Mouse (Mus musculus) granulocyte monocyte progenitor cell, adult 5-6 weeks (primary cell): Measurements from ENCODE around the gene Cxcr4. TPM values are rescaled to one million over a fixed set of nuclear protein-coding genes. Genes with fewer than 3 reads are reported as not detected.

ENCODE experiments used
- total RNA-seq, 2 experiments: library from RNA; stranded (forward) in 1 of 2; stranded (reverse) in 1 of 2; fragments of 200-712, 200-1000 nt in 1 of 2; fragments of >200 nt in 1 of 2; fragmentation: Nextera tagmentation in 1 of 2; gene quantifications; 2 replicates each; pipeline ENCODE4 v1.2.3; 2014 to 2017

Gene Cxcr4
- total RNA-seq, 2 experiments from 2014 or later, result 151 to 178 TPM

Other genes with a start within 250 kb of the Cxcr4 start
- gene Mcm6, start 232.6 kb downstream of the Cxcr4 start, total RNA-seq (2014; fragmentation: Nextera tagmentation), result 378 and 386 TPM in 2 replicates
- 431 and 449 TPM in 2 replicates for gene Mcm6, start 232.6 kb downstream of the Cxcr4 start, total RNA-seq (2017)
- 170 and 189 TPM in 2 replicates for gene Dars, start 174.9 kb downstream of the Cxcr4 start, total RNA-seq (2014; fragmentation: Nextera tagmentation)
- 304 and 334 TPM in 2 replicates for gene Dars, start 174.9 kb downstream of the Cxcr4 start, total RNA-seq (2017)